Mouse (Mus musculus) adrenal gland, postnatal 36 days (tissue): Measurements from ENCODE around the gene Lbh. TPM values are rescaled to one million over a fixed set of nuclear protein-coding genes. Genes with fewer than 3 reads are reported as not detected.

Experiments
- DNase-seq, 2 experiments: peaks; one replicate each; pipeline ENCODE4 v3.0.0; 2021; ENCODE audit warnings: mixed read lengths in 1 of 2
- total RNA-seq, 2 experiments: library from RNA; stranded (reverse); gene quantifications; 2 replicates each; pipeline ENCODE4 v1.2.3; 2021

The Lbh gene
- total RNA-seq, 2 experiments from 2014 or later, result 24.2 to 29.8 TPM

DNA sequence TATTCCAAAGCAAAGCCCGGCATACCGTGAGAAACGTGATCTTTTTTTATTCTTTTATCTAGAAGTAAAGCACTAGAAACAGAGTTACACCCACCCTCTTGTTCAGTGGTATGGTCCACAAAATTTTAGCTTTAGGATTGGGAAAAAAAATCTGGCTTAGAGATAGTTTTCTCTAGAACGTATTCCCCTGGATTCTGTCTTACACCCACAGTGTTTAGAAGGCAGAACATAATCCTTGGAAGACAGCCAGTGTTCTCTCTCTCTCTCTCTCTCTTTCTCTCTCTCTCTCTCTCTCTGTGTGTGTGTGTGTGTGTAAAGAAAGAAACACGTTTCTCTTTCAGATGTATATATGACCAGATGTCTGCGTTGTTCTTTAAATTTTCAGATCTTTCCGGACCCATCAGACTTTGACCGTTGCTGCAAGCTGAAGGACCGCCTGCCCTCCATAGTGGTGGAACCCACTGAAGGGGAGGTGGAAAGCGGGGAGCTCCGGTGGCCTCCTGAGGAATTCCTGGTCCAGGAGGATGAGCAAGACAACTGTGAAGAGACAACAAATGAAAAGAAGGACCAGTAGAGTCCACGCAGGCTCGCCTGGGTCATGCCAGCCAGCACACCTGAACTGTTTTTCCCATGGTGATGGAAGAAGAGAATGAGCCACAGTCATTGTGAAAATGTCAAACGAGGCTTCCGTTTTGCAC is 20.9 kb downstream of the Lbh start:
- DNase-seq, result no peak

DNA sequence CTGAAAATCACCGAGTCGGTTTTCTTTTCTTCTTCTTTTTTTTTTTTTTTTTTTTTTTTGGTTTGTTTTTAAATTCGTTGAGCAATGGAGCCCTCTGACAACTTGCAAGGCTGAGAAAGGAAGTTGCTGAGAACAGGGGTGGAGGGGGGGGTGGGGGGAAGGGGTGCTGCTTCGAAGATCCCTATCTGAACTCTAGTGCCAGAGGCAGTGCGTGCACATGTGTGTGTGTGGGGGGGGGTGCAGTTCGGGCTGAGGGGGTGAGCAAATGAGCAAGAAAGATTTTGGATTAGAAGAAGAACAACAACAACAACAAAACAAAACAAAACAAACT is 21.4 kb downstream of the Lbh start:
- DNase-seq, result no peak

DNA sequence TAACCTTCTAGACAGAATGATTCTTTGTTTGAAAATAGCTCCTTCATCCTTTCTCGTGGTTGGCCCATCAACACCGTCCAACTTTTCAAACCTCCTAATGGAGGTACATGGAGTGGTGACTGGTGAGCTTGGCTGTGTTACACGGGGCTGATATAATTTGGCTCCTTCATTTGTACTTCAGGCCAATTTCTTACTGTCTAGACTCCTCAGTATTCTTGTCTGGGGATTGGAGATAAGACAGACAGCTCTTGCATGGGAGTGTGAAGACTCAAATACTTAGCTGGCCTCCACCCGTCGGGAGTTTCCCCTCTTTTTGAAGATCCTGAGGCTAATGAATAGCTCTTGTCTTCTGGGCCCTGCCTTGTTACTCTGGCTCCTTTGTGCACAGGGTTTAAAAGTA is 26.3 kb downstream of the Lbh start:
- no peak for DNase-seq

DNA sequence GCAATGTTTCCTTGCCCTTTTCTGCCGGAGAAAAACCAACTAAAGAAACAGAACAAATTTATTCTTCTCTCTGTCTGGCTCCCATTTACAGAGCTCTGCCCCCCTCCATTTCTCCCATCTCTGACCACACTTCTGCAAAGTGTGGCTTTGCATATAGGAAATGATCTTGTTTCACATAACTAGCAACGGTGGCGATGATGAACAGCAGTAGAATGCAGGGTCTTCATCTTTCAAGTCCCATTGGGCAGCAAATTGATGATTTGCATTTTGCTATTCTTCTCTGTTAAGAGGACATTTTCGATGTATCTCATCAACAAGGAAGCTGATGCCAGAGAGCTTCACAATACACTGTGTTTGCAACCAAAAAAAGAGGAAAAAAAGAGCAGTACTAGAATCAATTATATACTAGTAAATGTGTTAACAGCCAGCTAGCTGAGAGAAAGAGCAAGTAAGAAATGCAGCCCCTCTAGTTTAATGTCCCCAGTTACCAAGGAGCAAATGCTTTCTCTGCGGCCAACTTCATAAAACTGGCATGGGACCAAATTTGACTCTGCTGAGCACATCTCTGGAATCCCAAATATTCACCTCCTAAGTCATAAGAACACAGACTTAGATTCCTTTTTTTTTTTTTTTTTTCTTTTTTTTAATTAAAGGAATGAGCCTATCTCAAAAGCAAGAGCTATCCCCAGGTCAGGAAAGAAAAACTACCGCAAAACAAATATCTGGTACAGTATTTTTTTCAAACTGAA is 29.2 kb downstream of the Lbh start:
- DNase-seq, result no peak

DNA sequence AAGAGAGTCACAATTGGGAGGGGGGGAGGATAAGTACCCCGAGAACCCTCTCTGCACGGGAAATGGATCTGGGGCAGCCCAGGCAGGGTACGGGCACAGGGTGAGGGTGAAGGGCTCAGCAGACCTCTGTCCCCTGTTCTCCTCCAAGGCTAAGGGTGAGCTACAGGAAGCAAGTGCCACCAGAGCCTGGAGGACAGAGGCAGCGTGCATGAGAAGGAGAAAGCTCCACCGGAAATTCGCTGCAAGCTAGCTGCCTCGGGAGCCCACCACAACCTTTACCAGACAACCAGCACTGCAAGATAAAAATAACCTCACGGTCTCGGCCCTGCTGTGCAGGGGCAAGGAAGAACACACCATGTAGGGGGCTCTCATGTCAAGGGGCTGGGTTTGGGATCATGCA is 30.0 kb downstream of the Lbh start:
- DNase-seq, result no peak

DNA sequence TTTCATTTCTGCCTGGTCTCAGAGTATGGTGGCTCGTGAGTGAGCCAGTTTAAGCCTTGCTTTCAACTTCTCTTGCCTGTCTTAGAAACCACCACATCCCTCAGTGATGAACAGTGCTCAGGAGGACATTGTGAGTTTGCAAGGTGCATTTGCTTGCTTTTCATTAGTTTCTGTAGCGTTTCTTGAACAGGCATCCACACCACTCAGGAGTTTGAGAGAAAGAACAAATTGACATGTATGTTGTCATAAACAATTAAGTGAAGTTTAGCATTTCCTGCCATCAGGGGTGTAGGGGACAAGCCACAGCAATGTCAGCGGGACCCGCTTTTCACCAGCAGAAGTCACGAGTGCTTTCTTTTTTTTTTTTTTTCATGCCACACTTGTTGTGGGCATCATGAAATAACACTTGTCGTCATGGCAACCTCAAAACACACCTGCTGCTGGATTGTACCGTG is 31.2 kb downstream of the Lbh start:
- no peak for DNase-seq

DNA sequence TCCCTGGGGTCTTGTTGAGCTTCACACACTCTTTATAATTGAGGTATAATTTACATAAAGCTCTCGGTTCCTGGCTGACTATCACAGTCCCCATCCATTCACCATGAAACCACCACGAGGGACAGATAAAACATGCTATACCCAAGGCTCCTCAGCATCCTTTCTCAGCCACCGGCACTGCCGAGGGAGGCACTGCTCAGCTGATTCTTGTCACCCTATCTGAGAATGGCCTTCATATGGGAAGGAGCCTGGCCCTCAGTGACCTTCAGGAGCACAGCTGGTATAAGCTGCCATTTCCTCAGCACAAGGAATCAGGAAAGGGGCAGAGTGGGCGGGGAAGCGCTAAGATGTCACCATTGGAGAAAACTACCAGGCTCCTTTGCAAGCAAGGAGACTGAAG is 33.2 kb downstream of the Lbh start:
- DNase-seq, result no peak

DNA sequence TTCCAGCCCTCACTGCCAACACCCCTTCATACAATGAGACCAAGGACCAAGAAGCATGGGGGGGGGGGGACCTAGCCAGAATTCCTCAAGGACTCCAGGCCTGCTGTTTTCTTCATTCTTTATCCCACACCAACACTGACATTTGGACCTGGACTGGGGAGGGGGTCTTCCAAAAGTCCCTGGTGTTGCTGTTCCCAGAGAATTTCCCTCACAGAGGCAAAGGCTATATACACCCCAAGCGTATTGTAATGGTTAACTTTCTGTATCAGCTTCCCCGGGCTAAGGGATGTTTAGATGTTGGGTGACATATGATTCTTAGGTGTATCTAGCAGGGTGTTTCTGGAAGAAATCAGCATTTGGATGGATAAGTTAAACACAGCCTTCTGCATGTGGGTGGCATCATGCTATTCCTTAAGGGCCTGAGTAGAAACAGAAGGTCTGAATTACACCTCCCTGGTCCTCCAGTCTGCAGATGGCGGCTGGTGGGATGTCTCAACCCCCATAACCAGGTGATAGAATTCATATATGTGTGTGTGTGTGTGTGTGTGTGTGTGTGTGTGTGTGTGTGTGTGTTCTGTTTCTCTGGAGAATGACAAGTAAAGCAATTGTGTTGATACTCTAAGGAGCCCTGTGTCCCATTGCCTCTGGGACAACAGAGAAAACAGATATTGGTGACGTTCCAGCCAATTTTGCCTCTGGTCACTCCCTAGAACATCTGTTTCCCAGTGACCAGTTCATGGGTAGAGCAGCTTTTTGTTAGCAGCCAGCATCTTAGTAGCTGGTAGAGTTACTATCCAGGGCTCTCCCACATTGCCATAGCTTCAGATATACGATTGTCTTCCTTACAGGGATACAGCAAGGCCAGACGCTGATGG is 35.9 kb downstream of the Lbh start:
- no peak for DNase-seq

DNA sequence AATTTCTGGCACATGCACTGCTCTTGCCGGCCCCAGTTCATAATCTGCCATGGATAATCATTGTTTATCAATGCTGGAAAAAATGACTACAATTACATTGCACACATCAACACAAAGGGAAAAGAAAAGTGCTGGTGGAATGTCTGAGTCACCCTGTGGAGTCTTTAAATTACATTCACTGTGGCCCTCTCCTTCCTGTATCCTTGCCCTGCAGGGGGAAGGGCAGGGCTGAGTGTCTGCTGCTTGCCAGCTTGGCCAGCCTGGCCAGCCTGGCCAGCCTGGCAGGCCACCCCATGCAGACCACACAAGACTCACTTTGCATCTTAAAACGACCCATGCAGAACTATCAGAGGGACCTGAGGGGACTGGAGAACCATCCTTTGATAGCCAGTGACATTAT is 37.4 kb downstream of the Lbh start:
- no peak for DNase-seq

DNA sequence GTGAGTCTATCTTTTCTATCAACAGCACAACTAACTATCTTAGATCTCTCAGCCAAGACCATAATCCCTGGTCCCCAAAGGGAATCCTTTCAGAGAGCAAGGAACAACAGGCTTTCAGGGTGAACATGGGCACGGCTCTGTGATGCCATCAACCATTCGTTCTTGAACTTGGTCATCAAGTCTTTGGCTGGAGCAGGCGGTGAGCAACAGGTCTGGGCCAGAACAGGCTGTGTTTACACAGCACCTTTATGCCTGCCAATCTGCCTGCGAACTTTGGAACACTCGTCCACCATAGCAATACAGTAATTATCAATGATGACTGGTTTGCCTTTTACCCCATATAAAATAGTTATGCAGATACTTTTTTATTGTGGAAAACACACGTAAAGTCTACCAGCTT is 38.9 kb downstream of the Lbh start:
- DNase-seq, result no peak

DNA sequence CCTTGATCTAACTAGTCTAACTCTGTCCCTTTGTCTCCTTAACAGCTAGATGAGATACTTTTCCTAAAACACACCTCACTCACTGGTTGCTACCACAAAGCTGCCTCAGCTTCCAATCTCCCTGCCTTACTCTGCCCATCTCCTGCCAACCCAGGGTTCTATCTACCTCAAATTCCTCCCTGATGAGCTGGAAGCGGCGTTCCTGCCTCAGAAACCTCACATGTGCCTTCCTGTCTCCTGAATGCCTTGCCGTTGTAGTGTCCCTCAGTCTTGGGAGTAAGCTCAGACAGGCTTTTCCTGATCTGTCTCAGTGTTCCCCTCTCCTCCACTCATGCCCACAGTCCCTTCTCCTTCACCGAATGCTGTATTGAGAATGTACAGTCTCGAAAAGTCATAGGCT is 40.8 kb downstream of the Lbh start:
- DNase-seq, result no peak

DNA sequence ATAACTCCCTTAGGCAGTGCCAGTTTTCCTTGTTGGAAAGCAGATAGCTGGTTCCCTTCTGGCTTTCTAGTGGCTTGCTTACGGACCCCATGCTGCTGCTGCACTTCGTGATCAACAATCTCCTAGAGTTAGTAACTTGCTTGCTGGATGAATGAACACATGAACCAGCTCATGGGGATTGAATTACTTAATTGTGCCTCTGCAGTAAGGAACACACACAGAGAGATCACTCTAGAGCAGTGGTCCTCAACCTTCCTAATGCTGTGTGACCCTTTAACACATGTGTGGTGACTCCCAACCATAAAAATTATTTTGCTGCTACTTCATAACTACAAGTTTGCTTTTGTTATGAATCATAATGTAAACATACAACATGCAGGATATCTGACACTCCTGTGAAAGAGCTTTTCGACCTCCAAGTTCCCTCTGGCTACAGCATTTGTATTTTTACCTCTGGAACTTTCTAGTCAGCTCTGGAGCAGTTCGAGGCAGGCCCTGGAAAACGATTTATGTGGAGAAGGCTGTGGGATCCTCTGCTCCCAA is 41.5 kb downstream of the Lbh start:
- no peak for DNase-seq

DNA sequence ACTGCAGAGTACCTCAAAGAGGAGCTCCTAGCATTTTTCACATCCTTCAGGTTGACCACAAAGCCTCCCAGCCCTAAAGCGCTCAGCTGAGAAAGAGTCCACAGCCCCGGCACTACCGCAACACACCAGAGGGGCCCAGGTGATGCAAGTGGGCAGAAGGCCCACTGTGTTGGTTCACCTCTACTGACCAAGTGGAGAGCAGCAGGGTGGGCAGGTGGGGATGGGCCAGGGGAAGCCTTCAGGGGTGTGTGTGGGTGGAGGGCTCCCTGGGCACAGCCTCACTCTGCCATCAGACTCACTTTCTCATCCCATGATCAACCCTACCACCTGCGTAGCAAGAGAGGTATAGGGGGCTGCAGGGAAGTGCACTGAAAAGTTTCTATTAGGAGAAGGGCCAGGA is 42.1 kb downstream of the Lbh start:
- DNase-seq, result no peak

DNA sequence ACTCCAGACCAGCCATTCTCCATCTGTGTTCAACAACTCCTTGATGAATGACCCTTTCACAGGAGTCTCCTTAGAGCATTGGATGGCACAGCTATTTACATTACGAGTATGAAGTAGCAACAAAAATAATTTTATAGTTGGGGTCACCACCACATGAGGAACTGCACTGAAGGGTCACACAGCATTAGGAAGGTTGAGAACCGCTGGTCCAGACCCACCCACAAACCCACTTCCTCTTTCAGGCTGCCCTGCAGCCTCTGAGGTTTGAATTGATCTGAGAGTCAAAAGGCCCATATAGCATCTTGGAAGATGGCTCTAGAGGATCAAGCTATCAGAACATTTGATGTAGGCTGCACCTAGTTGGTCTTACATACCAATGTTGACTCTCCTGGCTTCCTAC is 42.8 kb downstream of the Lbh start:
- DNase-seq, result no peak

DNA sequence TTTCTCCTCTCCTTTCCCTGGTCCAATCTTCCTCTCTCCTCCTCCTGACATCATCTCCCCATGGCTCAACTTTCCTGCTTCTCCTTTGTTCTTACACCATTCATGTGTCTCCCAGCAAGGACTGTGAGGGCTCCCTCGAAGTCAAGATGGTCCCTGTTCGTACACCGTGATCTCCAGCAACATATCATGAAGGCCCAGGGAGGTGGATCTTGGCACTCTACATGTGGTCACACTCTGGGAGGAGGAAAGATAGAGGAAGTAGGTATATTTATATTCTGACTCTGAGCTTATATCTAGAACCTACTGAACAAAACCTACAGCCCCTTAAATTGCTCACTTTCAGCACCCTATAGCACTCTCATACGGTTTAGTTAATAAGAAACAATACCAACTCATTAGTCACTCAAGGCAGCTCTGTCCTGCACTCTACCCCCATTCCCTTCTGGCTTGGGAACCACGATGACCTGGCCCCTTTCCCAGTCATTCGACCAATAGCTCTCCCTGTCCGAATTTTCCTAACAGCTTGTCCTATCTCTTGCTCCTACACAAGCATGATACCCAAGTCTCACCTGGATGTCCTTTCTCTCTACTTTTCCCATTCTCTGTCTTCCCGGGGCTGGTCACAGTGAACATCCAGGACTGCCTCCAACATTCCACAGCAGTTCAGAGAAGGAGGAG is 44.0 kb downstream of the Lbh start:
- DNase-seq, result no peak

DNA sequence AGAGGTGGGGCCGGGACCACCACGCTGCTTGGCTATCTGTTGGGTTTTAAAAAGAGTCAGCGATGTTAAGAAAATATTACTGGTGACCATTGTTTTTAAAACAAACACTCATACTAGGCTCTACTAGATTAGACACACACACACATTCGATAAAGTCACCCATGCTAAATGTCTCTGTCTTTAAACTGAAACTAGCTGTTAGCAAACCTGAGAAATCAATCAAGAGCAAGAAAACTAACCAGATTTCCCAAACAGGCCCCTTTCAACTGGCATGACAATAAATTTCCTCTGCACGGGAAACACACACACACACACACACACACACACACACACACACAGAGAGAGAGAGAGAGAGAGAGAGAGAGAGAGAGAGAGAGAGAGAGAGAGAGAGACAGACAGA is 47.6 kb downstream of the Lbh start:
- no peak for DNase-seq

DNA sequence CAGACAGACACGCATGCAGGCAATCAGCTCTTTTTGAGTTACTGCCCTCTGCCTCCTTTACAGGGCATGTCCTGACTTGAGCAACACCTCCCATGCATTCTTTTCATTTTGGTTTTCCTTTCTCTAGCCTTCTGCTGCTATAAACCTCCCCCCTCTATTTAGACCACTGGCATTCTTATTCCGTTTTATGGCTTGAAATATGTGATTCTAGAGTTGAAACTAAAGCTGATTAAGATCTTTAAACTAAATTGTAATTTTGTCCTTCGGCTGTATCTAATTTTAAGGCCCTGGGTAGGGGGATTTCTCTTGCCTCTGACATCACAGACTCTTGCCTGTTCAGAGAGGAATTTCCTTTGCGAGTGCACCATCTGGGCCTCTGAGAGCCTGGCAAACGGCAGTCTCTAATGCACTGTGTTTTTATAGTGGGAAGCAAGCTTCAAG is 48.0 kb downstream of the Lbh start:
- no peak for DNase-seq

DNA sequence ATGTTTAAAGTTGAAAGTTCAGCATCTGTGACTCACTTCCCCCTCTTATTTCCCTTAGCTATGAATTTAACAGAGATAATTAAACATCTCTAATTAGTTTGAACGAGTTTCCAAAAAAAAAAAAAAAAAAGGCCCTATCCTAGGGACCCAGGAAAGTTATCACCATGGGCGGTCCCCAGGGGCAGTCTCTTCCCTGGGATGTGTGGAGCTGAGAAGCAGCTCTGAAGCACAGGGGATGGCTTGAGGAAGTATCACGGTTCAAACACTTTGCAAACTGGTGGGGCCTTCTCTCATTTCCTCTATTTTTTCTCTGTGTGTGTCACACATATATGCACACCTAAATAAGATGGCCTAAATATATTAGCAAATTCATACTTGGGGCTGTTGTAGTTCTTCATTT is 48.8 kb downstream of the Lbh start:
- DNase-seq, result no peak

DNA sequence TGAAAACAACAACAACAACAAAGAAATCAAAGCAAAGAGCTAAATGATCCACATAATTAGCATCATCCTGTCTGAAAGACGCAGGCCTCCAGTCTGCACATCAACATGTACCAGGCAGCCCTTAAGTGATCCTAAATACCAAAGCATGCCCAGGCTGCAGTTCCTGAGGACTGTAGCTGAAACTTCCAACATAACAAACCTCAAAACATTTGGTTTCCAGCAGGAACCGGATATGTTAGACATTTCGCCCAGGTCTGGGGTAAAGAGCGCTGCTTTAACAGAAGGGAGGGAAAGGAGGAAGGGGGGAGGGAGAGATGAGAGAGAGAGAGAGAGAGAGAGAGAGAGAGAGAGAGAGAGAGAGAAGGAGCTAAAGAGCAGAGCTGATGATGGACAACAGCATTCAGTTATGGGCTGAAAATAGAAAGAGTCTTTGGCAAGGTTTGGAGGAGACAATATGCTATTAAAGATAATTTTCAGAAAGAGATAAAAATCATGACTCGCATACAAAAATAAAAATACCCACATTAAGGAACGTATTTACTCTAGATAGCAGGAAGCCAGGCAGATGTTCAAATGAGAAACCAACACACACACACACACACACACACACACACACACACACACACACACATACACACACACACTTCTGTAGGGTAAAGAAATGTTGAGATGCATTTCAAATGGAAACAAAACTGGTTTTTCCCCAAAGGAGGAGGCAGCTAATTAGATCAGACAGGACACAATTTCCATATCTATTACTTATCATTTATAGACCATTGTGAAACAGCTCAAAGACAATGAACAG is 49.5 kb downstream of the Lbh start:
- no peak for DNase-seq

DNA sequence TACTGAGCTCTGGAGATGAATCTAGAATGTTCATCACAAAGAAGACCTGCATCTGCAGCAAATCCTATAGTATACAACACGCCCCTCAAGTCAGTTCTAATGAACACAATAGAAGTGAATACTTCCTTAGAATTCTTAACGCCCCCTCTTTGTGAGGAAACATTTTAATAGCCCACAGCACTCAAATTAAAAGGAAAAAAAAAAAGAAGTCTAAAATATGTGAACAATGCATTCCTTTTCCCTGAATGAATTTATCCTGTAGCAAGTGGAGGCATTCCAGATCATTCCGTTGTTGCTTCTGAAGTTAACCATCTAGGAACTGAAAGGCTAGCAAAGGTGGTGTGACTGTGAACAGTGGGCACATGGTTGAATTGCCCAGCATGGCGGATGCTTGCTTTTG is 50.6 kb downstream of the Lbh start:
- DNase-seq, result no peak

DNA sequence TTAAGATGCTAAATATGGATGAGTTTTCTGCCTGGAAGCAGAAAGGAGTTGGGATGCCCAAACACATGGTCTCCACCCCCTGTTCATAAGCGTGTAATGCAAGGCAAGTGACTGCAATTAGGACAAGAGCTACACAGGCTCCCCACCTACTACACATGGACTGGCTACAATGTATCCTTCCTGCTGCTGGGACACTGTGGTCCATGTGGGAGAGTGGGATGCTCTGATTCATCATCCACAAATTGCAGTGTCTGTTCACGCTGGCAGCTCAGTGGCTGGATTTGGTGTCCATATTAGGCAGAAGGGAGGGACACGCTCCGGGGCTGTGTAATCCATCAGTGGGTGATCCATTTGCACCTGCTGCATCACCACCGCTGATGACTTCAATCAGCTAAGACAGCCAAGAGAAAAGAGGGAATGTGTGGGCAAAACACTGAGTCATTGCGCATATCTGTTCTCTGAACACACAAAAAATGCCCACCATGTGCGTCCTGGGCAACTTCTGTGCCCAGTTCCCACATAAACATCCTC is 52.6 kb downstream of the Lbh start:
- no peak for DNase-seq
